Comparison of ENCODE assay signal across 22 mouse cellular contexts in genomic region chr5:75401734-75402133, GRCm38 (mm10).
"Had no signal": no experiment of that assay in that cellular context is flagged by ENCODE, and none has a peak within 500 bp of the region (broad histone marks: within the 10 kb centered on the region; RNA-seq: fewer than 3 reads in every experiment).

No protein-coding gene starts in this region.

- H3K9me3 ChIP-seq: intestine, embryonic 15.5 days; kidney, embryonic 15.5 days; limb, embryonic 13.5 days; liver, embryonic 12.5 days; liver, embryonic 15.5 days; lung, embryonic 15.5 days; megakaryocyte, embryonic 14.5 days; neural tube, embryonic 12.5 days; neural tube, embryonic 15.5 days; stomach, embryonic 15.5 days had no signal

- H3K36me3 ChIP-seq: intestine, embryonic 15.5 days; kidney, embryonic 15.5 days; limb, embryonic 13.5 days; liver, embryonic 12.5 days; liver, embryonic 15.5 days; lung, embryonic 15.5 days; neural tube, embryonic 12.5 days; neural tube, embryonic 15.5 days; stomach, embryonic 15.5 days had no signal

- H3K9ac ChIP-seq: intestine, embryonic 15.5 days; kidney, embryonic 15.5 days; limb, embryonic 13.5 days; liver, embryonic 12.5 days; liver, embryonic 15.5 days; lung, embryonic 15.5 days; neural tube, embryonic 12.5 days; neural tube, embryonic 15.5 days; stomach, embryonic 15.5 days had no signal

- H3K4me2 ChIP-seq: intestine, embryonic 15.5 days; kidney, embryonic 15.5 days; limb, embryonic 13.5 days; liver, embryonic 12.5 days; liver, embryonic 15.5 days; lung, embryonic 15.5 days; neural tube, embryonic 12.5 days; neural tube, embryonic 15.5 days; stomach, embryonic 15.5 days had no signal

- H3K4me1 ChIP-seq: intestine, embryonic 15.5 days; liver, embryonic 12.5 days; megakaryocyte, embryonic 14.5 days; neural tube, embryonic 12.5 days had no signal

- ATAC-seq: intestine, embryonic 15.5 days; liver, embryonic 12.5 days had no signal

- H3K4me3 ChIP-seq: intestine, embryonic 15.5 days; kidney, embryonic 15.5 days; limb, embryonic 13.5 days; liver, embryonic 12.5 days; liver, embryonic 15.5 days; lung, embryonic 15.5 days; megakaryocyte, embryonic 14.5 days; neural tube, embryonic 12.5 days; neural tube, embryonic 15.5 days; stomach, embryonic 15.5 days had no signal

- H3K27ac ChIP-seq: intestine, embryonic 15.5 days; kidney, embryonic 15.5 days; limb, embryonic 13.5 days; liver, embryonic 12.5 days; liver, embryonic 15.5 days; lung, embryonic 15.5 days; neural tube, embryonic 12.5 days; neural tube, embryonic 15.5 days; stomach, embryonic 15.5 days had no signal

- H3K27me3 ChIP-seq: intestine, embryonic 15.5 days; kidney, embryonic 15.5 days; limb, embryonic 13.5 days; liver, embryonic 12.5 days; liver, embryonic 15.5 days; lung, embryonic 15.5 days; neural tube, embryonic 12.5 days; neural tube, embryonic 15.5 days; stomach, embryonic 15.5 days had no signal

- DNase-seq: kidney, adult 11 months; kidney, adult 8-10 months; kidney, postnatal 10 days; layer of hippocampus, postnatal 36 days; left cerebral cortex, postnatal 4 days; liver; lung, adult 18-20 months; lung, postnatal 10 days; lung, postnatal 36 days; right cerebral cortex, adult 18-20 months; right cerebral cortex, postnatal 25 days; thymus, postnatal 25 days had no signal
